Mouse (Mus musculus) heart, postnatal 0 days (tissue): ENCODE measurements at regions not wholly inside any gene's neighbourhood (a gene's known extent, or its start where the extent isn't known, plus 50 kb on each side); places are given as distances from the start of the nearest gene placed in this dataset.

Experiments
- CTCF ChIP-seq: IDR thresholded peaks from 2 replicates; pipeline ENCODE4 v1.5.1; 2016; ENCODE audit warnings: antibody characterized with exemption, control low read depth, low read depth
- EP300 ChIP-seq: IDR thresholded peaks from 2 replicates; pipeline ENCODE4 v1.6.1; 2016; ENCODE audit warnings: antibody characterized with exemption, low read depth

DNA sequence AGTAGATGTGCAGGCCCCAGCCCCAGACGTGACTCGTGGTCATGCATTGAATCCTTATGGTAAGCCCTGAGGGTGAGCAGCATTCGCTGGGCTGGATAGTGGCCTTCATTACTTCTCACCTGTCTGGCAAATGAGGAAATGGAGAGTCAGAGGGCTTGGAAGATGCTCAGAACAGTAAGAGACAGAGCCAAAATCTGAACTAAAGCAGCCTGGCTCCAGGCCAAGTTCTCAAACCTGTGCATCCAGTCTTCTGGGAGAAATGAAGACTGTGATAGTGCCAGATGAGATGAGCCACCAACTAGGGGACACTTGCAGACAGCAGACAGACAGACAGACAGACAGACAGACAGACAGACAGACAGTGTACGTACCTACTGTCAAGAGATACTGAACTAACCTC is 137.1 kb downstream of the Wscd1 start:
- TF ChIP-seq CTCF (no peak), EP300 (no peak)
